Mouse (Mus musculus) E14TG2a.4 (cell line): Measurements from ENCODE around the gene Chrm3.

Source experiments
- CTCF ChIP-seq: conservative IDR thresholded peaks from 2 replicates; pipeline ENCODE4 v1.5.1; 2014; ENCODE audit warnings: low read length
- POU5F1 ChIP-seq: IDR thresholded peaks from 2 replicates; pipeline ENCODE4 v1.6.1; 2014; ENCODE audit warnings: low read length, borderline replicate concordance

GRCm38 (mm10) chr13:9949091-9949490, 411.6 kb downstream of the Chrm3 start:
- TF ChIP-seq CTCF (no peak), POU5F1 (no peak)
